Mouse (Mus musculus) megakaryocyte, embryonic 14.5 days (primary cell): Measurements from ENCODE around the gene Actn2. TPM values are rescaled to one million over a fixed set of nuclear protein-coding genes. Genes with fewer than 3 reads are reported as not detected.

Source experiments
- H3K27me3 ChIP-seq: replicated peaks from 2 replicates; pipeline ENCODE3; 2012; ENCODE audit warnings: inconsistent platforms
- H3K36me3 ChIP-seq: replicated peaks from 2 replicates; pipeline ENCODE3; 2012; ENCODE audit warnings: low read length, inconsistent platforms, mixed read lengths
- H3K4me1 ChIP-seq: 2 replicates; pipeline ENCODE4 v1.6.1; 2012; ENCODE audit warnings: inconsistent platforms
- H3K4me3 ChIP-seq: replicated peaks from 2 replicates; pipeline ENCODE3; 2012; ENCODE audit warnings: moderate library complexity, mild to moderate bottlenecking, inconsistent platforms
- H3K9me3 ChIP-seq: 2 replicates; pipeline ENCODE4 v1.6.1; 2012; ENCODE audit warnings: inconsistent platforms
- FLI1 ChIP-seq: IDR thresholded peaks from 2 replicates; pipeline ENCODE4 v1.6.1; 2012; ENCODE audit warnings: low read length, inconsistent platforms, mixed read lengths
- GATA1 ChIP-seq: IDR thresholded peaks from 3 replicates; pipeline ENCODE4 v1.6.1; 2012; ENCODE audit warnings: mixed read lengths, low read length, inconsistent platforms, borderline replicate concordance
- polyA plus RNA-seq: library from polyadenylated mRNA; stranded (reverse); fragments of >175 nt; gene quantifications from 2 replicates; pipeline ENCODE4 v1.2.3, GENCODE M21; 2012; ENCODE audit warnings: low replicate concordance; ENCODE audit not compliant: insufficient read depth

Actn2 gene
- polyA plus RNA-seq, 1 experiment, result 0.04 TPM

DNA sequence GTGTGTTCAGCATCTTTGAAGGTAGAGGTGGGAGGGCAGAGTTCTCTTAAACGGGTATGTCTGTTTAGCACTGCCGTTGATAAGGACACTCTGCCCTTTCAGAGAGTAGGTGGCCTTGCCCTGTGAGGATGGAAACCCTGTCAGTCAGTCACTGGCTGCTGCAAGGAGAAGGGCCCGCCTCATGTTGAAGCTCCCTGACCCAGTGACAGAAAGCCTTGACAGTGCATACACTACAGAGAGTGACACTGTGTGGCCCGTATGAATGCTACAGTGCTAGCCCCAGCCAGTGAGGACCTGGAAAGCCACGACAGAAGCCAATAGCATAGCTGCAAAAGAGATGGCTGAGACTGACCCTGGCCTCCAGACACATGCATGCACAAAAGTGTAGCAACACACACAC lies 22.5 kb downstream of the Actn2 start:
- Histone ChIP-seq H3K27me3 (peaks cover 10% of the 10 kb centered on the region), H3K4me1 (no peaks in the 10 kb centered on the region), H3K36me3 (no peaks in the 10 kb centered on the region), H3K4me3 (no peak overlapping the region), H3K9me3 (no peaks in the 10 kb centered on the region)
- TF ChIP-seq GATA1 (no peak), FLI1 (no peak)

DNA sequence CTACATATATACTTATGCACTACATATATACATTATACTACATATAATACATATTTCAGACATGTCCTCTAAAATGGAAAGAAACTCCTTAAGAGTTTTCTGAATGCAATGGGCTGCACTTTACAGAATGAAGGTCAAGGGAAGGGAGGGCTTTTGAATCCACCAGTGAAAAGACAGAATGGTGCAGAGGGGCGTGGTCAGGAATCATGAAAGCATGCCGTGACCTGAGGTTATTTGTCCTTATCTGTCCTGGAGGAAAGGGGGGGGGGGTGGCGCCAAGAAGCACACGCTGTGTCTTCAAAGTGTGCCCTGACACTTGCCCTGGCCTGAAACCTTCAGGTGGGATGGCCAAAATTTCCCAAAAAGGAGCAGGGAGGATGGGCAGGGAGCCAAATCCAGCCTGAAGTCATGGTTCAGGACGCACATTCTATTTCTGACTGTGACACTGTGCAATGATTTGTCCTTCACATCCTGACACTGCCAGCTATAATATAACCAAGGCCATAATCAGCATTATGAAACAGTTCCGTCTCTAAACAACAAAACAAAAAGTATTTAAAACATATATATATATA lies 23.3 kb downstream of the Actn2 start:
- no peak for TF ChIP-seq FLI1
- no peak for TF ChIP-seq GATA1
- Histone ChIP-seq H3K4me1 (no peaks in the 10 kb centered on the region), H3K36me3 (no peaks in the 10 kb centered on the region)

DNA sequence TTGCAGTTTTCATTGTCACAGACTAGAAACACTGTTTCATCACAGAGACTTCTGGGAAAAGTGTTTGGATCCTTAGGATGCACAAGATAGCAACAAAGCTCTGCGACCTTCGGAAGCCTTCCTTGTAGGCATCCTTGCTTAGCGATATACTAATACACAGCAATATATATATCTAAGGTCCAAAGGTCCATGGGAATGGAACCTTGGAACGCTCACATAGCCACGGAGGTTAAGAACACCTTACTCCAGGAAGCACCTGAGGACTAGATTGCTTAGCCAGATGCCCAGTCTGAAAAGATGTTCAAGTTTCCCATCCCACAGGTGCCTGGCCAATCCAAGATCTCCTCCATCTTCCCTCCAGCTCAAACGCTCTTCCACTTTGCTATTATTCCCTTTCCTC lies 26.4 kb downstream of the Actn2 start:
- H3K9me3 ChIP-seq, result no peaks in the 10 kb centered on the region
- H3K27me3 ChIP-seq, result peaks cover 6% of the 10 kb centered on the region
- no peaks in the 10 kb centered on the region for H3K36me3 ChIP-seq
- no peaks in the 10 kb centered on the region for H3K4me1 ChIP-seq
- TF ChIP-seq FLI1 (no peak), GATA1 (no peak)
- H3K4me3 ChIP-seq, result no peak overlapping the region

More for the DNA sequence above, 23.3 kb downstream of the Actn2 start:
- H3K9me3 ChIP-seq, result no peaks in the 10 kb centered on the region
- H3K27me3 ChIP-seq, result peaks cover 10% of the 10 kb centered on the region
- H3K4me3 ChIP-seq, result no peak overlapping the region

DNA sequence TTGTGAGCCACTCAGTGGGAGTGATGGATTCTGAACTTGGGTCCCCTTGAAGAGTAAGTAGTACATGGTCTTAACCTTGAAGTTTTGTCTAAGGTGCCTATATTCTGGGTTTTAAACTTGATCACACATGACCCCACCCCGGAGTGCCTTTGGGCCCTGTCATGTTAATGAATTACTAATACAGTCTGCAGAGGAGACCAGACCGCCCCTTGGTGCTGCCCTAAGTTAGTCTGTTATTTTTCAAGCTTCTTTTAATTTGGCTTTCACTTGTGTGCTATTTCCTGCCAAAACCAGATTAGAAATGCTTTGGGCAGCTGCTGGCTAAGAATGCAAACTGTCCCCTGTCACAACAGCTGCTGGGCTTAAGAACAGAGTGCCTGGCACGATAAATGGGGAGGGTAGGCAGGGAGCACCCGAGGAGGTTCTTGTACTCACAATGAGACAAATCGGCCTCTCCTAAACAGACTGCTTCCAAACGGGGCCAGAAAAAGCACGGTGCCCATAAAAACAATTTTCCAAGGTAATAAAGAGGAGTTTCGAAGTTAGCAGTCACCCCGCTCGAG lies 28.5 kb downstream of the Actn2 start:
- no peaks in the 10 kb centered on the region for H3K4me1 ChIP-seq
- TF ChIP-seq FLI1, result no peak
- H3K36me3 ChIP-seq, result no peaks in the 10 kb centered on the region
- peaks cover 3% of the 10 kb centered on the region for H3K27me3 ChIP-seq
- no peaks in the 10 kb centered on the region for H3K9me3 ChIP-seq
- H3K4me3 ChIP-seq, result no peak overlapping the region

DNA sequence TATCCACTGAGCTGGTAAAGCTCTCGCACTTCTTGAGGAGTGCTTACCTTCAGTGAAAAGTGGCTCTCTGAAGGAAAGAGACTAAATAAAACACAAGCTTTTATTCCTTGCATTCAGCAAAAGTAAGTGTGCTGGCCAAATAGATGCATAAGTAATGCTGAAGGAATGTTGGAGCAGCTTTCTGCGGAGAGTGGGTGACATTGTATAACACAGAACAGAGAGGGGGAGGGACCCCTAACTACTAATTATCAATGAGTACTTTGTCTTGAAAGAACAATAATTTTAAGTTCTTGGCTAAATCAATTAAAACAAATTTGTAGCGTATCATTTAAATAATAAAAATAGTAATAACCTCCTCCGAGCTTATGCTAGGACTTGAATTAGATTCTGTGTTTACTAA lies 29.2 kb downstream of the Actn2 start:
- no peaks in the 10 kb centered on the region for H3K36me3 ChIP-seq
- 0 out of 2 replicates have a peak, but pooled peaks cover 3% of the 10 kb centered on the region for H3K4me1 ChIP-seq
- TF ChIP-seq GATA1 (no peak), FLI1 (no peak)
- no peaks in the 10 kb centered on the region for H3K9me3 ChIP-seq
- peaks cover 3% of the 10 kb centered on the region for H3K27me3 ChIP-seq
- H3K4me3 ChIP-seq, result no peak overlapping the region

DNA sequence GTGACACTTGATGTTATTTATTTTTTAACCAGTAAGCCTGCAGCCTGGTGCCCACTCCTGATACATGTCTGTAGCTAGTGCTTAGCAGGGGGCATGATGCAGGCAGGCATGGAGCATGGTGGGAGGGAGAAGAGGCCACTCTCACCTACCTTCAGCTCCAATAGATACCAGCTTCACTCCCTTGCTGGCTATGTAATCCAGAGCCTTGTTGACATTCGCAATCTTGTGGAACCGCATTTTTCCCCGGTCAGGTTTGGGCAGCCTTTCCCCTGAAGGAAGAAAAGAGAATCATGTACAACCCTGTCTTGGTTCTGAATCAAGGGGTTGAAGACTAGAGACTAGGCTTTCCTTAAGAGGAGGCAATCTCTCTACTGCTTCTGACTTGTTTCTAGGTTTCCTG lies 31.1 kb downstream of the Actn2 start:
- Histone ChIP-seq H3K27me3 (peaks cover 3% of the 10 kb centered on the region), H3K9me3 (no peaks in the 10 kb centered on the region), H3K36me3 (no peaks in the 10 kb centered on the region), H3K4me3 (no peak overlapping the region), H3K4me1 (peaks cover 14% of the 10 kb centered on the region)
- TF ChIP-seq FLI1 (no peak), GATA1 (no peak)

DNA sequence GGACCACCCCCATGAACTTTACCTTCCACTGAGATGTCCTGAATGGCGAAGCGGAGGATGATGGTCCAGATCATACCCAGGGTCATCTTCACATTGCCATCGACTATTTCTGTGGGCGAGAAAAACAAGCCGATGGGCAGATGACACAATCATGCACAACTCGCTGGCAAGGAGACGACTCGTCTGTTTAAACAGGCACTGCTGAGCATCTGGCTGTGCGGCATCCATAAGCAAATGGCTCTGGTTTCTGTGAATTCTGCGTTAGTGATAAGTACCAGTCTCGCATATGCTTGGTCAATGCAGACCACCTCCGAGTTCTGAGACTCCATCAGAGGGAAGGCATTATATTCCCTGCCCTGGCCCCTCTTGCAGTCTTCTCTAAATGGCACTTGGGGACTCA lies 31.7 kb downstream of the Actn2 start:
- peaks cover 14% of the 10 kb centered on the region for H3K4me1 ChIP-seq
- TF ChIP-seq FLI1 (no peak), GATA1 (no peak)
- no peak overlapping the region for H3K4me3 ChIP-seq
- H3K36me3 ChIP-seq, result no peaks in the 10 kb centered on the region
- H3K27me3 ChIP-seq, result peaks cover 2% of the 10 kb centered on the region
- no peaks in the 10 kb centered on the region for H3K9me3 ChIP-seq

DNA sequence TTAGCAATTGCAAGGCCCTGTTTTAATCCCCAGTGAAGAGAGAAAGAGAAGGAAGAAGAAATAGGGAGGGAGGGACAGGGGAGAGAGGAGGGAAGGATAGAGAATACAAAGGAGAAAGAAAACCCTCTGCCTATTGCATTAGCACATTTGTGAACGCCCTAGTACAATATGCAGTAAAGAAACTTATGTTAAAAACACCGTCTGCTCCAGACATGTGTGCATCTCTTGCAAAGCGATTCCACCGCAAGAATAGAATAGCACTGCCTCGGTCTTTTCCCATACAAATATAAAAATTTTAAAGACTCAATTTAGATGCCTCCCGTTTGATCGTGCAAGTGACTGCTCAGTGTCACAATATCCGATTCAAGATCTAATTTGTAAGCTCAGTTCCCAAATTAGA lies 32.1 kb downstream of the Actn2 start:
- Histone ChIP-seq H3K9me3 (no peaks in the 10 kb centered on the region), H3K36me3 (no peaks in the 10 kb centered on the region), H3K4me3 (no peak overlapping the region), H3K4me1 (peaks cover 14% of the 10 kb centered on the region), H3K27me3 (peaks cover 2% of the 10 kb centered on the region)
- no peak for TF ChIP-seq GATA1
- TF ChIP-seq FLI1, result no peak

DNA sequence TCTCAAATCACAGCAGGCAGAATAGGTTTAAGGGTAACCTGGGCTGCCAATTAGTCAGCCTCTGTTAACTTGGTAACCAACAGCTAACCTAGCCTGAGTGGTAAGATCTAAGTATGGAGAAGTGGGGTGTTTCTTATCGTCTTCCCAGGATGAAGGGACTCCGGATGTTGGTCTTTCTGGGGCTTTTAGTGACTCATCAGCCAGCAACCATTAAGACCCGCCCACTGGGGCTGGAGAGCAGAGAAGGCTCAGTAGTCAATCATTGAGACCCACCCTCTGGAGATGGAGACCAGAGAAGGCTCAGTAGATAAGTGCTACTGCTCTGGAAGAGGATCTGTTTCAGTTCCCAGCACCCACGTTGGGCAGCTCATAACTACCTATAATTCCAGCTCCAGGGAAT lies 33.3 kb downstream of the Actn2 start:
- H3K36me3 ChIP-seq, result no peaks in the 10 kb centered on the region
- no peaks in the 10 kb centered on the region for H3K9me3 ChIP-seq
- no peak overlapping the region for H3K4me3 ChIP-seq
- H3K27me3 ChIP-seq, result peaks cover 2% of the 10 kb centered on the region
- TF ChIP-seq GATA1 (no peak), FLI1 (no peak)
- H3K4me1 ChIP-seq, result peaks cover 14% of the 10 kb centered on the region

DNA sequence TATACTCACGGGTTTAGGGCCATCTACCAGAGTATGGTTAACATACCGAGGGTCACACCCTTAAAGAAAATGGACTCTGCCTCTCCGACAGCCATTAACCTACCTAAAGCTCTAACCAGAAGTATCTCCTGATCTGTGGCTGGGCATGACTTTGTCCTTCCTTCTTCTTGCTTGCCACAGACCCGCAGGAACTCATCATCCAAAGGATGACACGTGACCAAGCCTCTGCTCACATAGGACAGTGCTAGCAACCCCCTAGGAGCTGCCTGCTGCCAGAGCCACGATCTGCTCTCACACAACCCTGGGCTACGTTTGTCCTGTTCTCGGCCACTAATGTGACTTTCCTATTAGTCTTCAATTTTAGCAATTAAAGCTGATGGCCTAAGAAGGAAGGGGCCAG lies 35.0 kb downstream of the Actn2 start:
- TF ChIP-seq FLI1 (no peak), GATA1 (no peak)
- H3K4me1 ChIP-seq, result peaks cover 14% of the 10 kb centered on the region
- no peaks in the 10 kb centered on the region for H3K9me3 ChIP-seq
- H3K4me3 ChIP-seq, result peak overlapping the region; percentile 56
- no peaks in the 10 kb centered on the region for H3K36me3 ChIP-seq
- H3K27me3 ChIP-seq, result peaks cover 2% of the 10 kb centered on the region
